Mouse (Mus musculus): Measurements from ENCODE around the gene Exoc6b. TPM values are rescaled to one million over a fixed set of nuclear protein-coding genes. Genes with fewer than 3 reads are reported as not detected.
"Not testable (repeated sequence)": the region's sequence is repeated elsewhere in the genome, so short reads cannot be mapped to it uniquely, and the experiment has no call there.

Gene Exoc6b
- polyA plus RNA-seq (2015; fragmentation: Nextera tagmentation; extraction: Ambion mirVana), result 15.2 and 17.1 TPM in 2 replicates

- H3K36me3 ChIP-seq, result no peaks in the 10 kb centered on the region
- H3K4me3 ChIP-seq, result peak within 1 kb of the TSS; percentile 81
- ATAC-seq (replicated peaks; ENCODE audit: insufficient number of reproducible peaks, insufficient read depth, low FRiP score, low read depth), result peak; percentile 94
- peak within 1 kb of the TSS; percentile 72 for H3K27ac ChIP-seq
- H3K9me3 ChIP-seq (replicated peaks), result no peaks in the 10 kb centered on the region
- H3K4me1 ChIP-seq (replicated peaks), result peaks cover 14% of the 10 kb centered on the region
- no peaks in the 10 kb centered on the region for H3K27me3 ChIP-seq
- under 1% methylated on average over 63 of the region's 63 CpGs for WGBS
- peak within 1 kb of the TSS; percentile 74 for H3K4me2 ChIP-seq
- peak within 1 kb of the TSS; percentile 80 for H3K9ac ChIP-seq
Measured at GRCm38 (mm10) chr6:85069023-85069985, at the start of gene Exoc6b. Exoc6b (minus strand) TSS chr6:85069513.

DNA sequence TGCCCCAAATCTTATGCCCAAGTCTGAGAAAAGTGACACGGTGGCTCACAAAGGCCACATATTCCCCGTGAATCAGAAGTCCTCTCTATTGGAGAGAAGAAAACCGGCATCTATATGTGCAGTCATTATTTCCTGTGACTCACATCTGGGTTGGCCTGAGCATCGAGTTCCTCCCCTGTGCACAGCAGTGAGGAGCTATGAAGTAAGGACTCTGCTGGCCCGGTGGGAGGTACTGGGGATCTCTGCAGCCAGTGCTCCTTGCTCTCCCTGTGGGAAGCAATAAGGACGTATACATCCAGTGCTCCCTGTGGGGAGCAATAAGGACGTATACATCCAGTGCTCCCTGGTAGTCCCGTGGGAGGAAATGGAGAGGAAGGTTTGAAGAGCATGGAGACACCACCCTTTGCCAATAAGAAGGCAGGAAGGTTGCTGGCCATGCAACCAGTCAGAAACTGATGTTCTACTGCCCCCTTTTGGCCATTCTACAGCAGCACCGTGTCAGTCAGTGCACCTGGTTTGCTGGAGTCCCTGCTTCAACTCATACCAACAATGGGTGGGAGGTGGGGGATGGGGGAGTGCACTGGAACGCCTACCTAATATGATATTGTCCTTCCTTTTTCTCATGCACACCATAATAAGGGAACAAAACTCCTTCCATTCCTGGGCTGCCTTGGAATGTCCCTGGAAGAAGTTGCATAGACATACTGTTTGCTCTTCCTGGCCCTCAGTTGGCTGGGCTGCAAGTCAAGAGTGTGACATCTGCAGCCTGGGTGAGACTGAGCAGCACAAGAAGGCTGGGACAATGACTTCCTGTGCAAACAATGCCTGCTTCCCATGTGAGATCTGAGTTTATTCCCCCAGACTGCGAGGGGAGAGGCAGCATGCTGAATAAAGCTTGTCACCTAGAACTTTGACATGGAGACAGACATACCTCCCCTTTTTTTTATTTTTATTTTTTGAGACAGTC is 48.5 kb upstream of the Exoc6b start:
- ATAC-seq (replicated peaks; ENCODE audit: insufficient number of reproducible peaks, insufficient read depth, low FRiP score, low read depth), result peak; percentile 64
- H3K9ac ChIP-seq; H3K4me3 ChIP-seq; H3K4me1 ChIP-seq (replicated peaks); H3K4me2 ChIP-seq; H3K36me3 ChIP-seq; H3K27me3 ChIP-seq; H3K27ac ChIP-seq; H3K9me3 ChIP-seq (replicated peaks): not testable (repeated sequence)
- WGBS, result 23% methylated on average over 11 of the region's 11 CpGs

- no peaks in the 10 kb centered on the region for H3K27me3 ChIP-seq
- H3K36me3 ChIP-seq, result no peaks in the 10 kb centered on the region
- no peak overlapping the region for H3K4me2 ChIP-seq
- 81% methylated on average over 10 of the region's 10 CpGs for WGBS
- no peak overlapping the region for H3K27ac ChIP-seq
- H3K4me1 ChIP-seq (replicated peaks), result no peaks in the 10 kb centered on the region
- H3K9ac ChIP-seq, result no peak overlapping the region
- H3K9me3 ChIP-seq (replicated peaks), result no peaks in the 10 kb centered on the region
- no peak overlapping the region for H3K4me3 ChIP-seq
- no peak for ATAC-seq (replicated peaks; ENCODE audit: insufficient number of reproducible peaks, insufficient read depth, low FRiP score, low read depth)
Measured at GRCm38 (mm10) chr6:85105033-85105615, 35.8 kb upstream of the Exoc6b start.

DNA sequence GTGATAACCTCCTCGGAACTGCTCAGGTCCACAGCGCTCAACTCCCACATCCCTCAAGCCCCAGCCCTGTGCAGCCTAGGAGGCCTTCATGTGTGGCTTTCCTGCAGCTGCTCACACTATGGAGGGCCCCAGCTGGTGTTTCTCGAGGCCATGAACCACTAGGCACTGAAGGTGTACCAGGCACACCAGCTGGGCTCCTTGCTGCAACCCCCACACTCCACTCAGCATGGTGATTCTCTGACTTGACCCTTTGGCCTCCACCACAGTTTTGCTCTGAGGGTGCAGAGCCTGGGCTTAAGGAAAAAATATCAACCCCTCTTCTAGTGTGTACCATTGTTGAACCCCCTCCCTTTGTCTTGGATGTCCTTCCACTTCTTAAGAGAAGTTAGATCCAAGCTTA is 34.0 kb upstream of the Exoc6b start:
- no peak overlapping the region for H3K4me3 ChIP-seq
- 82% methylated on average over 3 of the region's 3 CpGs for WGBS
- no peak overlapping the region for H3K9ac ChIP-seq
- H3K4me2 ChIP-seq, result no peak overlapping the region
- no peak for ATAC-seq (replicated peaks; ENCODE audit: insufficient number of reproducible peaks, insufficient read depth, low FRiP score, low read depth)
- H3K9me3 ChIP-seq (replicated peaks), result no peaks in the 10 kb centered on the region
- H3K27ac ChIP-seq, result no peak overlapping the region
- no peaks in the 10 kb centered on the region for H3K27me3 ChIP-seq
- no peaks in the 10 kb centered on the region for H3K4me1 ChIP-seq (replicated peaks)
- no peaks in the 10 kb centered on the region for H3K36me3 ChIP-seq

GRCm38 (mm10) chr6:85096441-85096840 is 27.1 kb upstream of the Exoc6b start:
- no peaks in the 10 kb centered on the region for H3K27me3 ChIP-seq
- no peak overlapping the region for H3K27ac ChIP-seq
- no peak overlapping the region for H3K9ac ChIP-seq
- ATAC-seq (replicated peaks; ENCODE audit: insufficient number of reproducible peaks, insufficient read depth, low FRiP score, low read depth), result no peak
- no peak overlapping the region for H3K4me3 ChIP-seq
- H3K4me1 ChIP-seq (replicated peaks), result no peaks in the 10 kb centered on the region
- H3K9me3 ChIP-seq (replicated peaks), result no peaks in the 10 kb centered on the region
- no peaks in the 10 kb centered on the region for H3K36me3 ChIP-seq
- WGBS, result 64% methylated on average over 2 of the region's 2 CpGs
- no peak overlapping the region for H3K4me2 ChIP-seq

- 66% methylated on average over 4 of the region's 4 CpGs for WGBS
- no peak overlapping the region for H3K4me2 ChIP-seq
- no peaks in the 10 kb centered on the region for H3K36me3 ChIP-seq
- H3K27me3 ChIP-seq, result no peaks in the 10 kb centered on the region
- ATAC-seq (replicated peaks; ENCODE audit: insufficient number of reproducible peaks, insufficient read depth, low FRiP score, low read depth), result no peak
- no peak overlapping the region for H3K27ac ChIP-seq
- H3K4me3 ChIP-seq, result no peak overlapping the region
- no peak overlapping the region for H3K9ac ChIP-seq
- H3K4me1 ChIP-seq (replicated peaks), result 0 out of 2 replicates have a peak, but pooled peaks cover 4% of the 10 kb centered on the region
- H3K9me3 ChIP-seq (replicated peaks), result no peaks in the 10 kb centered on the region
Measured at GRCm38 (mm10) chr6:85087425-85087824, 18.1 kb upstream of the Exoc6b start.

DNA sequence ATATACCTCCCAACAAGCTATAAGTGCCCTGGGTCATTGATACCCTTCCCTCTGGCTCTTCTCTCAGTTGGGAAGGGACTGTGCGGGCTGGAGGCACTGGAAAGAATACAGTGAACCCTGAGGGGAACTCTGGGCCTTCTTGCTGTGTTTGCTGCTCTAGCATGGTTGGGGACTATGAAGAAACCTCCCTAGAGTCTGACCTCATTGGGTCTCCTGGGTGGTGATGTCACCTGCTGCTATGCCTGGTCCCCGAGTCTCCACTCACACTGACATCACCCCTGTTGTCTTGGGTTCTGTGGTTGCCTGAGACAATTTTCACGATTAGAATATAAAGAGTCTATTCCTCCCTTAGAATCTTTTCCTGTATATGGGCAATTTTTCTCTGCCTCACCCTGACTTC is 17.3 kb upstream of the Exoc6b start:
- no peaks in the 10 kb centered on the region for H3K36me3 ChIP-seq
- no peak overlapping the region for H3K4me3 ChIP-seq
- no peak overlapping the region for H3K27ac ChIP-seq
- H3K9ac ChIP-seq, result no peak overlapping the region
- H3K9me3 ChIP-seq (replicated peaks), result no peaks in the 10 kb centered on the region
- no peak overlapping the region for H3K4me2 ChIP-seq
- 0 out of 2 replicates have a peak, but pooled peaks cover 4% of the 10 kb centered on the region for H3K4me1 ChIP-seq (replicated peaks)
- no peak for ATAC-seq (replicated peaks; ENCODE audit: insufficient number of reproducible peaks, insufficient read depth, low FRiP score, low read depth)
- whole genome bisulfite sequencing, result 51% methylated on average over 3 of the region's 3 CpGs
- no peaks in the 10 kb centered on the region; the same call in 1 of the 2 replicates for H3K27me3 ChIP-seq

GRCm38 (mm10) chr6:85076179-85076720 is 6.9 kb upstream of the Exoc6b start:
- not testable (repeated sequence) for H3K36me3 ChIP-seq; H3K27me3 ChIP-seq; H3K27ac ChIP-seq; H3K9ac ChIP-seq; H3K4me1 ChIP-seq (replicated peaks); H3K4me2 ChIP-seq; H3K4me3 ChIP-seq; ATAC-seq (replicated peaks; ENCODE audit: insufficient number of reproducible peaks, insufficient read depth, low FRiP score, low read depth); H3K9me3 ChIP-seq (replicated peaks)
- 78% methylated on average over 29 of the region's 29 CpGs for WGBS

GRCm38 (mm10) chr6:85074996-85075395 is 5.7 kb upstream of the Exoc6b start:
- WGBS, result 27% methylated on average over 2 of the region's 2 CpGs
- Histone ChIP-seq H3K27me3 (no peaks in the 10 kb centered on the region), H3K27ac (no peak overlapping the region), H3K4me3 (no peak overlapping the region), H3K9me3 (replicated peaks) (no peaks in the 10 kb centered on the region), H3K36me3 (no peaks in the 10 kb centered on the region), H3K9ac (no peak overlapping the region), H3K4me2 (no peak overlapping the region), H3K4me1 (replicated peaks) (no peaks in the 10 kb centered on the region)
- no peak for ATAC-seq (replicated peaks; ENCODE audit: insufficient number of reproducible peaks, insufficient read depth, low FRiP score, low read depth)

- no peaks in the 10 kb centered on the region for H3K9me3 ChIP-seq (replicated peaks)
- H3K4me1 ChIP-seq (replicated peaks), result peaks cover 14% of the 10 kb centered on the region
- no peaks in the 10 kb centered on the region for H3K27me3 ChIP-seq
- H3K27ac ChIP-seq, result peak overlapping the region; percentile 72
- H3K36me3 ChIP-seq, result no peaks in the 10 kb centered on the region
- H3K9ac ChIP-seq, result peak overlapping the region; percentile 80
- ATAC-seq (replicated peaks; ENCODE audit: insufficient number of reproducible peaks, insufficient read depth, low FRiP score, low read depth), result no peak
- 6% methylated on average over 17 of the region's 17 CpGs for WGBS
- H3K4me2 ChIP-seq, result peak overlapping the region; percentile 74
- H3K4me3 ChIP-seq, result peak overlapping the region; percentile 81
Measured at GRCm38 (mm10) chr6:85068322-85069022, 841 bp downstream of the Exoc6b start.
